ENCODE assay signal across 8 mouse cellular contexts in the genomic region with DNA sequence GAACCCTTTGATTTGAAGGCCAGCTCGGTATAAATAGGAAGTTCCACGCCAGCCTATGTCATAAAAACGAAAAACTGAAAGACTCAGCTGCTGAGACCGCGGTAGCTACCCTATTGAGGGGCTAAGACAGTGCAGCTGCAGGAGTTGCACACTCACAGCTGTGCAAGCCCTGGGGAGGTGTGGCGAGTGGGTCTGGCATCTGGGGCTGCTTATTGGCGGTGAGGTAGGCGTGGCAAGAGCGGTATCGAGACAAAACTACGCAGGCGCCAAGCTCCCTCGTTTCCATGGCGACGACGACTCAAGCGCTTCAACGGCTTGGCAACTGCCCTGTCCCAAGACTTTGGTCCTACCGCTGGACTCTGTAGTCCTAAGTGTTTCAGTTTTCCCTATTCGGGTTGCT. TPM values are rescaled to one million over a fixed set of nuclear protein-coding genes. Genes with fewer than 3 reads are reported as not detected.
DNase-seq lines count a peak whose midpoint lies in the region; ATAC-seq and TF ChIP-seq lines count a peak whose summit lies in the region.

A gene (plus strand): TSS at position 273 of the 400 bp plus-strand sequence.

- no peaks in the 10 kb centered on the region for H3K9me3 ChIP-seq in neural tube, embryonic 14.5 days (ENCODE audit: control insufficient read depth, low read length)

- peaks cover 14% of the 10 kb centered on the region for H3K27me3 ChIP-seq in neural tube, embryonic 14.5 days (ENCODE audit: control insufficient read depth, insufficient read depth, low read length)

- peak; percentile 67 for ATAC-seq in frontal cortex, adult (ENCODE audit: low TSS enrichment)
- ATAC-seq in neural tube, embryonic 14.5 days (ENCODE audit: low read depth) = peak; percentile 59

- peak within 1 kb of the TSS; percentile 40 for H3K4me2 ChIP-seq in neural tube, embryonic 14.5 days (ENCODE audit: low read depth, low read length)

- TF ChIP-seq POLR2A in brain, embryonic 14.5 days (IDR thresholded peaks at IDR 0.05; ENCODE audit: borderline replicate concordance, extremely low read depth, insufficient read depth, insufficient read length, poor library complexity, severe bottlenecking) = no peak
- no peak for TF ChIP-seq POLR2A in lung, adult 2 months (IDR thresholded peaks at IDR 0.05; ENCODE audit: borderline replicate concordance, extremely low read depth, low read depth, low read length)

- DNase-seq in ES-CJ7 (ENCODE audit: low read depth, low spot score) = peak; percentile 87
- DNase-seq in brain, embryonic 14.5 days (ENCODE audit: low read depth) = peak; percentile 96
- DNase-seq in heart, postnatal 4 days = peak; percentile 92
- peak; percentile 87 to 88 for DNase-seq in layer of hippocampus, adult 8-10 months (ENCODE audit: low spot score in 2 of 2)
- DNase-seq in lung, adult 2 months = peak; percentile 82
- peak; percentile 85 for DNase-seq in testis, postnatal 14 days (ENCODE audit: low spot score)

- peak within 1 kb of the TSS; percentile 21; the same call in 1 of the 2 replicates for H3K9ac ChIP-seq in neural tube, embryonic 14.5 days (replicated peaks; ENCODE audit: low read depth, low read length)

- WGBS in lung, adult 2 months = 9% methylated on average over 20 of the region's 20 CpGs
- WGBS in neural tube, embryonic 14.5 days = 2% methylated on average over 20 of the region's 20 CpGs

- no peak for TF ChIP-seq CTCF in brain, embryonic 14.5 days (IDR thresholded peaks at IDR 0.05; ENCODE audit: borderline replicate concordance, extremely low read depth, insufficient read depth, insufficient read length)
- TF ChIP-seq CTCF in lung, adult 2 months (IDR thresholded peaks at IDR 0.05; ENCODE audit: insufficient read depth, low read length) = no peak

- H3K4me3 ChIP-seq in lung, adult 2 months (replicated peaks; ENCODE audit: extremely low read depth, low read depth, low read length) = no peak within 1 kb of the TSS
- 0 out of 2 replicates have a peak within 1 kb of the TSS, but pooled peaks have one; percentile 16 for H3K4me3 ChIP-seq in neural tube, embryonic 14.5 days (ENCODE audit: low read depth, low read length)

- H3K27ac ChIP-seq in neural tube, embryonic 14.5 days (ENCODE audit: low read depth, low read length) = no peak within 1 kb of the TSS; the same call in 1 of the 2 replicates

- peaks cover 11% of the 10 kb centered on the region for H3K36me3 ChIP-seq in neural tube, embryonic 14.5 days (ENCODE audit: control insufficient read depth, insufficient read depth, low read length)

- H3K4me1 ChIP-seq in lung, adult 2 months (ENCODE audit: control insufficient read depth, insufficient read depth, low read length) = peaks cover 18% of the 10 kb centered on the region
- H3K4me1 ChIP-seq in neural tube, embryonic 14.5 days (ENCODE audit: control insufficient read depth, insufficient read depth, low read length) = peaks cover 24% of the 10 kb centered on the region

RNA-seq across cellular contexts. Expression of the gene that starts here (rescaled TPM):
- 7.4 and 8.4 TPM in 2 replicates for polyA plus RNA-seq in brain, embryonic 14.5 days (2012; rRNA removed)
- total RNA-seq in heart, postnatal 4 days (2021) = under 1 TPM; 0.26 to 0.32 TPM
- 1 to 10 TPM; 4.5 to 7.8 (median 6.3) TPM for total RNA-seq in layer of hippocampus, adult 8-10 months (2022)
- 12.8 and 13.2 TPM in 2 replicates for polyA plus RNA-seq in lung, adult 2 months (2012; rRNA removed)
- polyA plus RNA-seq in neural tube, embryonic 14.5 days (2014; fragmentation: Nextera tagmentation; extraction: Ambion mirVana) = 1.2 and 2.0 TPM in 2 replicates

Comparison
In these comparisons a context has a peak if more than half of its experiments do, and no peak if none do; other contexts are left out.
1. RNA of the gene that starts here (total RNA-seq): 4.5 to 7.8 TPM in layer of hippocampus, adult 8-10 months; 0.26 to 0.32 TPM in heart, postnatal 4 days; every median in the first group is over 4 times any median in the second.
2. Peak in DNase-seq in heart, postnatal 4 days; RNA of the gene not detected or under 1 TPM.
3. Peak in every context shown above with its lines, with median percentiles within 50 percentile points of each other: DNase-seq.